Mouse (Mus musculus) urinary bladder, adult 2 months (tissue): ENCODE measurements around the gene Ugt1a8. TPM values are rescaled to one million over a fixed set of nuclear protein-coding genes. Genes with fewer than 3 reads are reported as not detected.

Experiments used
- DNase-seq: peaks from one replicate; pipeline ENCODE4 v3.0.0; 2022; ENCODE audit warnings: low spot score
- polyA plus RNA-seq: library from polyadenylated mRNA; depleted of rRNA; stranded (reverse); fragments of >200 nt; gene quantifications from 2 replicates; pipeline ENCODE4 v1.2.3, GENCODE M21; 2012

Gene Ugt1a8
- polyA plus RNA-seq, 1 experiment: not detected

- peak; percentile 49 for DNase-seq
Observed at GRCm38 (mm10) chr1:88235046-88235893, 147.7 kb downstream of the Ugt1a8 start.

- no peak for DNase-seq
Observed at GRCm38 (mm10) chr1:88235894-88236415, 148.3 kb downstream of the Ugt1a8 start.

GRCm38 (mm10) chr1:88237311-88237710 is 149.7 kb downstream of the Ugt1a8 start:
- peak; percentile 57 for DNase-seq

- DNase-seq: no peak
Observed at GRCm38 (mm10) chr1:88238771-88239170, 151.2 kb downstream of the Ugt1a8 start.

GRCm38 (mm10) chr1:88240072-88240471 is 152.5 kb downstream of the Ugt1a8 start:
- DNase-seq: peak; percentile 34

- DNase-seq: peak; percentile 43
Observed at GRCm38 (mm10) chr1:88240579-88240978, 153.0 kb downstream of the Ugt1a8 start.

GRCm38 (mm10) chr1:88243861-88244260 is 156.2 kb downstream of the Ugt1a8 start:
- DNase-seq: no peak

GRCm38 (mm10) chr1:88245881-88246280 is 158.3 kb downstream of the Ugt1a8 start:
- no peak for DNase-seq

GRCm38 (mm10) chr1:88246386-88246785 is 158.8 kb downstream of the Ugt1a8 start:
- no peak for DNase-seq

- DNase-seq: no peak
Observed at GRCm38 (mm10) chr1:88247660-88248059, 160.0 kb downstream of the Ugt1a8 start.

GRCm38 (mm10) chr1:88248658-88249057 is 161.0 kb downstream of the Ugt1a8 start:
- DNase-seq: no peak

- no peak for DNase-seq
Observed at GRCm38 (mm10) chr1:88249596-88249995, 162.0 kb downstream of the Ugt1a8 start.

- no peak for DNase-seq
Observed at GRCm38 (mm10) chr1:88250023-88250422, 162.4 kb downstream of the Ugt1a8 start.

- no peak for DNase-seq
Observed at GRCm38 (mm10) chr1:88253106-88253505, 165.5 kb downstream of the Ugt1a8 start.

- no peak for DNase-seq
Observed at GRCm38 (mm10) chr1:88253540-88253939, 165.9 kb downstream of the Ugt1a8 start.

GRCm38 (mm10) chr1:88254793-88255465 is 167.3 kb downstream of the Ugt1a8 start:
- no peak for DNase-seq

GRCm38 (mm10) chr1:88255466-88255857 is 167.8 kb downstream of the Ugt1a8 start:
- DNase-seq: no peak

- no peak for DNase-seq
Observed at GRCm38 (mm10) chr1:88255989-88256754, 168.6 kb downstream of the Ugt1a8 start.

- no peak for DNase-seq
Observed at GRCm38 (mm10) chr1:88256886-88257663, 169.5 kb downstream of the Ugt1a8 start.

- no peak for DNase-seq
Observed at GRCm38 (mm10) chr1:88257681-88258080, 170.1 kb downstream of the Ugt1a8 start.

GRCm38 (mm10) chr1:88258361-88258760 is 170.7 kb downstream of the Ugt1a8 start:
- no peak for DNase-seq
